Mouse (Mus musculus): ENCODE measurements around the gene Gm4952.

DNA sequence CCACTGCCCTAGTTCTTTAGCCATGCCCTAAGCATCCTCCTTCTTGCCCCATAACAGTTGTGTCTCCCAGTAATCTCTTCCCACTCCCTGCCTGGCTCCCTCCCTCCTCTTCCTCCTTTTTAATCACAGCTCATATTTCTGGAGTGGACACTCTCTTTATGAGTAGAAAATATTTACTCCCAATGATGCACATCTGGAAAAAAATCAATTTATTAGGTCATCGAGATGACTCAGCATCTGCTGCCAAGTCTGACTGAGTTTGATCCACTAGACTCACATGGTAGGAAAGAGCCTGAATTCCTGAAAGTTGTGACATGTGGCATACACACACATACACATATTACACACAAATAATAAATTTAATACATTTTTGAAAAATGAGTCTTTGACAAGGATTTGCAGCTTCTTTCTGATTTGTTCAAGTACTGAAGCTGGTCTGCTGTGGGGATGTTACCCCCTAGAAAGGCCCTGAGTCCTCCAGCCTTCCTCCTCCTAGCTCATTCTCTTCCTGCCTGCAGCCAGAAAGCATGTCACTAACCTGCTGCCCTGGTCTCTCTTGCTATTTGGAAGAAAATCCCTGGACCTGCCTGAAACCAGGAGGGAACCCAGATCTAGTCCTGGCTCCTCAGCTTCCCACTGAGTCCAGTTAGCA is 27.0 kb upstream of the Gm4952 start:
- TF ChIP-seq CHD2 (IDR thresholded peaks at IDR 0.05; ENCODE audit: low read depth, low read length) (no peak), HCFC1 (IDR thresholded peaks at IDR 0.05; ENCODE audit: borderline replicate concordance, insufficient read depth, low read length) (no peak), ZC3H11A (IDR thresholded peaks at IDR 0.05; ENCODE audit: borderline replicate concordance, low read depth, low read length) (no peak), ZNF384 (IDR thresholded peaks at IDR 0.05; ENCODE audit: low read depth, low read length) (no peak)
